Mouse (Mus musculus): Measurements from ENCODE around the gene Duox1. TPM values are rescaled to one million over a fixed set of nuclear protein-coding genes. Genes with fewer than 3 reads are reported as not detected.

The Duox1 gene
- total RNA-seq, 1 experiment from 2014 or later, result not detected

DNA sequence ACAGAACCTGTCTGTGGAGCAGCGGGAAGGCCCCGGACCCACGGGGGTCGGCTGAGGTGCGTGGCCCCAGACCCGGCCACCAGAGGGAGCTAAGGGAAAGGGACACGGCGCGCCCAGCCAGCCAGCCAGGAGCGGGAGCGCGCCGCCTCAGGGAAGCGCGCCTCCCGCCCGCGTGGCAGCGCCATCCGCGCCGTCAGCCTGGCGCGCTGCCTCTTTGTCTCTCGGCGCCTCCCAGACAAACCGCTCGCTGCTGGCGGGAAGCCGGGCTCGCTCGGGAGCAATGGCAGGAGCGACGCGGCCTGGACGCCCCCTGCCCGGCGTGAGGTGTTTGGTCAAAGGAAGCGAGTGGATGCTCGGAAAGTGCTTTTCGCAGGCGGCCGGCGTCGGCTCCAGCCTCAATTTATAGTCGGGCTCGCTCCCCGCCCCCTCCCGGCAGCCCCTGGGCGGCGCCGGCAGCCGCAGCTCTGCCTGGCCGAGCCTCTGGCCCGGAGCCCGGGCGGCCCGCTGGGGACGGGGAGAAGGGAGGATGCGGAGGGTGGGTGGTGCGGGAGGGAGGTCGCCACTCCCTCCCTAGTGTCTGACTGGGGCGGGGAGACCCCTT, 33.2 kb downstream of the Duox1 start:
- ATAC-seq (replicated peaks in 1 of 2; ENCODE audit: insufficient read depth in 1 of 2, low FRiP score in 2 of 2, low TSS enrichment in 1 of 2, low read depth in 1 of 2, poor library complexity in 2 of 2, severe bottlenecking in 2 of 2), result peak; percentile 75 to 82

DNA sequence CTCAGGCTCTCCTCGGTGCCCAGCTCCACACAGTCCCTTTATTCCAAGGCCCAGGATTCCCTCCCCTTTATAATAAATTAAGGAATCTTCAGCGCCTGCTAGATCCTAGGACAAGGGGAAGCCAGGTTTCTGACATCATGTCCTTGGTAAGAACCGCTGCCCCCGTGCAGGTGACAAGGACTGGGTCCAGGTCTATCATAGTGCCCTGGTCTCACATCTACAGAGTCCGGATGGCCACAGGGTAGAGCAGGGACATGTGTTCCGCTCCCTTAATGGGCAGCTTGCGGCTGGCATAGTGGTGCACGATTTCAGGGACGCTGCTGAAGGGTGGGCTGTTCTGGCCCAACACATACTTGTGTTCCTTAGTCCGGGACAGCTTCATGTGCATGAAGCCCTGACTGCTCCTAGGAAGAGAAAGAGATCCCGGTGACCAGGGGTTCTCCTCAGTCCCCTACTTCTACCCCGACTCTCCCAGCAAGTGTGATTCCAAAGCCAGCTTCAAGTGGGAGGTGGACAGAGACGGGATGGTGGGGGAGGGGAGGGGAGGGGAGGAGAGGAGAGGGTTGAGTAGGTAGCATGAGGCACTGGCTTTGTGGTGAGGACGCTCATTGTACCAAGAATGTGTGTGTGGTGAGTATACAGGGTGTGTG, 33.8 kb downstream of the Duox1 start:
- peak in 1 of 2 experiments; percentile 9; a peak in 1 of 4 replicates for ATAC-seq (replicated peaks in 1 of 2; ENCODE audit: insufficient read depth in 1 of 2, low FRiP score in 2 of 2, low TSS enrichment in 1 of 2, low read depth in 1 of 2, poor library complexity in 2 of 2, severe bottlenecking in 2 of 2)

DNA sequence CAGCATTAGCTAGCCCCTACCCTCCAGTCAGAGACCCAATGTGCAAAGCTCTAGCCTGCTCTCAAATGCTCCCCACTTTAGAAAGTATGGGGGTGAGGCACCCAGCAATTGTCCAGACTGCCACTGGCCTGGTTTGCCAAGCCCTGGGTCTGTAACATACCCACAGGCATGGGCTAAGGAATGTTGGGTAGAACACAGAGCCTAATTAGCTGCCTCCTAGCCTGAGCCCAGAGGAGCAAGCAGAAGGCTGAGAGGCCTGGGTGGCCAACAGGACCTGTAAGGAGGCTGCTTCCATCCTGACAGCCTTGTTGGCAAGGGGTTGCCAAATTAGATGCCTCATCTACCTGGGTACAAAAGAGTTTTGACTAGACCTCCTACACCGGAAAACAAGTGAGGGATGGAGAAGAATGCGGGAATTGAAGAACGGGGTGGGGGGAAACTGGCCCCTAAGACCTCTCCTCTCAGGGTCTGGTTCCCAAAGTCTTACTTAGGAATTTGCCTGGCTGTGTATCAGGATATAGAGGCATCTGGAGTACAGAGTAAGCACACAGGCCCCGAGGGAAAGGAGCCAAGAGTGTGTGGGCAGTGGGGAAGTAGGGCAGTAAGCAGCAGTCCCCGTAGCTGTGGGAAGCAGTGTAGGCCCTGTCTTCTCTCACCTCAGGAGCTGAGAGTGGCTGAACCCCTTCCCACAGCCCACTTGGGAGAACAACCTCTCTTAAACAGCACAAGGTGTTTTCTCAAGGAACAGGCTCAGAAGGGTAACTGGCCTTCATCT, 35.9 kb downstream of the Duox1 start:
- ATAC-seq (replicated peaks in 1 of 2; ENCODE audit: insufficient read depth in 1 of 2, low FRiP score in 2 of 2, low TSS enrichment in 1 of 2, low read depth in 1 of 2, poor library complexity in 2 of 2, severe bottlenecking in 2 of 2), result no peak

DNA sequence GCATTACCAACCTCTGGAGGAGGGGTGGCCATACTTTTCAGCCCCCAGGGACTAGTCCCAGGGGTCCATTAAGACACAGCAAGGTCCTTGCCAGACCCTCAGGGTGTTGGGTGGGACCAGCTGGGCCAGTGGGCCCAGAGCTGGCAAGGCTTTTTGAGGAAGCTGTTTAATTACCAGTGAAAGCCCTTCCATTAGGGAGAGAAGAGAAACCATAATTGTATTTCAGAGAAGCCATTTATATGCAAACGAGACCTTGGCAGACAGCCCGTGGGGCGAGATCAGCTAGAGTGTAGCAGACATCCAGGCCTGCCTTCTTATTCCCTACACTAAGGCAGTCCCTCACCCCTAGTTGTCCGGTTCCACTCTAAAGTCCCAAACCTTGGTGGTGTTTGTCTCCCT, 36.5 kb downstream of the Duox1 start:
- no peak for ATAC-seq (replicated peaks in 1 of 2; ENCODE audit: insufficient read depth in 1 of 2, low FRiP score in 2 of 2, low TSS enrichment in 1 of 2, low read depth in 1 of 2, poor library complexity in 2 of 2, severe bottlenecking in 2 of 2)

DNA sequence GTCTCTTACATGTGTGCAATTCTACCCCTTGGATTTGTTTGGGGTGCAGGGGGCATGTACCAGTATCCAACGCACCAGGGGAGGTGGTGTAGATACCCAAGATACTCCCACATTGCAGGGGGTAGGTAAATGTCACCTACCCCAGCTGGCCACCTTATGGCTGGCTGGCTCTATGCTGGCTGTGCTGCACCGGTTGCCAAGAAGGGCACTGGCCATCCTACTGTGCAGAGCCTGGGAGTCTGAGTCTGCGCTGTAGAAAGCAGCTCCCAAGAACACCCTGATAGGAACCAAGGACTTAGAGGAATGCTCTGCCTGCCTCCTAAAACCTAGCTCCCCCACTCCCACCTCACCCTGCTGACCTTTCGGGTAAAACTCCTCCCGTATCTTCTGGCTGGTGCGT, 37.5 kb downstream of the Duox1 start:
- no peak for ATAC-seq (replicated peaks in 1 of 2; ENCODE audit: insufficient read depth in 1 of 2, low FRiP score in 2 of 2, low TSS enrichment in 1 of 2, low read depth in 1 of 2, poor library complexity in 2 of 2, severe bottlenecking in 2 of 2)

DNA sequence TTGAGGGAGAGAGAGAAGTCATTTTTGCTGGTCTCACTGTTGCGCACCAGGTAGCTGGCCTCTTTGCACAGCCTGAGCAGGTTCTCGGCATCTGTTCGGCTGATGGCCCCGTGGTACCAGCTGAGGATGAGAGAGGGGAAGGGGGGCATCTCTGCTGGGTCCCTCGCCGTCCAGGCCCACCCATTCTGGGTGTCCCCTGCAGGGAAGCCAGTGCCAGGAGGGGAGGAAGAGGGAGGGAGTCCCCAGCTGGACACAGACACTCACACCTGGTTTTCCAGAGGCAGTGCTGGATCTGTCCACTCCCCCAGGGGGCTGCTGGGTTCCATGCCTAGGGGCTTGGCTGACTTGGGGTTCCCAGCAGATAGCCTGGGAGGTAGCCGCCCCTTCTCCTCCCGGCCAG, 38.3 kb downstream of the Duox1 start:
- no peak for ATAC-seq (replicated peaks in 1 of 2; ENCODE audit: insufficient read depth in 1 of 2, low FRiP score in 2 of 2, low TSS enrichment in 1 of 2, low read depth in 1 of 2, poor library complexity in 2 of 2, severe bottlenecking in 2 of 2)

DNA sequence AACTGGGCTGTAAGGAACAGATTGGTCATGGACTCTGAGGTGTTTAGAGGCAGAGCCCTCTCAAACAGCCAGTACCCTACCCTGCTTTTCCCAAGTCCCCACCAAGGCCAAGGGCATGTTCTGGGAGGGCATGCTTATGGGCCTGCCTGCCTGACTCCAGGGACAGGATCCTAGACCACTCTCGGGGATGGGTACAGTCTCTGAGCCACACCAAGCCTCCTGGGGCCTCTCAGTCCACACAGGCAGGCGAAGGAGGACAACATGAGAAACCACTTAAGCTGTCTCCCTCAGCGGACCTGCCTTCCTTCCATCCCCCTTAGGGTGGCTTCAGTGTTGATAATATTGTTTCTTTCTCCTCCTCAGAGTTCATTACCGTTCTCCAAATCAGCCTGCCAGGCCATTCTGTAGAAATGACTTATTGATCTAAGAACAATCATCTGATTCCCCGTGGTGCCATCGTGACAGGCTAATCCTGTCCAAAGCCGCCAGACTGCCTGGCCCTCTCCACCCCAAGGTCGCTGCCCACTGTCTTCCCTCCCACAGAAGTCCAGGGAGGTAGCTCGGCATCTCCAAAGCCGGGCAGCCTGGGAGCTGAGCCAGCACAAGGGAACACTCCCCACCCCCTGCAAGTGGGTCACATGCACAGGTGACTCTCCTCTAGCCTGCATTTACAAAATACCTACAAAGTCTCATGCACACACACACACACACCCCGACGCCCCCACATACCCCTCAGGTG, 38.9 kb downstream of the Duox1 start:
- no peak for ATAC-seq (replicated peaks in 1 of 2; ENCODE audit: insufficient read depth in 1 of 2, low FRiP score in 2 of 2, low TSS enrichment in 1 of 2, low read depth in 1 of 2, poor library complexity in 2 of 2, severe bottlenecking in 2 of 2)

DNA sequence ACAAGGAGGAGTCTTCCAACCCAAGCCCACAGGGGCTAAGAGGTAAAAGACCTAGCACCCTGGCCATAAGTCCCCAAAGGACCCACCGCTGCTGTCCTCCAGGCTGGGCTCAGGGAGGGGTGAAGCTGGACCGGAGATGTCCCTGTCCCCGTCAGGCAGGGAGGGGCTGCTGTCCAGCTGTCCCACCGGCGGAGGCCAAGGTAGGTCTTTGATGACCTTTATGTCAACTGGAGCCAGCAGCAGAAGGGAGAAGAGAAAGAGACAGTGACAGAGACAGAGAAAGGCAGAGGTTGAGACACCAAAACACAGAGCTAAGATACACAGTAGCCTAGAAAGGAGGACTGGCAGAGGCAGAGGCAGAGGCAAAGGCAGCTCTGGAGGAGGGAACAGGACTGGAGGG, 39.9 kb downstream of the Duox1 start:
- no peak for ATAC-seq (replicated peaks in 1 of 2; ENCODE audit: insufficient read depth in 1 of 2, low FRiP score in 2 of 2, low TSS enrichment in 1 of 2, low read depth in 1 of 2, poor library complexity in 2 of 2, severe bottlenecking in 2 of 2)

DNA sequence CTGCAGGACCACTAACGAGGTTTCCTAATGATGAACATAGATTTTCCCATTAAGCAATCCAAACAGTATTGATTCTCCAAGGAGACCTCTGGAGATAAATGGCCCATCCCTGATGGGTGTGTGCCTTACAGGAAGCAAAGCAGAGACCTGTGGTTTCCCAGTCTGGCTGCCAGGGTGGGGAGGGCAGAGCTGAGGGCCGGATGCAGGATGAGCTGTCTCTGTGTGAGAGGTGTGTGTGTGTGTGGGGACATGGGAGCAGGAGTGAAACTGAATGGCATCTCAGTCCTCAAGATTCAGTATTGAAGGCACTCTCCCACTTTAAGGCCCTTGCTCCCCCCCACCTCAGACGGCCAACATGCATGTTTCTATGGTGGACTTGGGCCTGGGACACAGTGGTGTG, 40.7 kb downstream of the Duox1 start:
- ATAC-seq (replicated peaks in 1 of 2; ENCODE audit: insufficient read depth in 1 of 2, low FRiP score in 2 of 2, low TSS enrichment in 1 of 2, low read depth in 1 of 2, poor library complexity in 2 of 2, severe bottlenecking in 2 of 2), result no peak

DNA sequence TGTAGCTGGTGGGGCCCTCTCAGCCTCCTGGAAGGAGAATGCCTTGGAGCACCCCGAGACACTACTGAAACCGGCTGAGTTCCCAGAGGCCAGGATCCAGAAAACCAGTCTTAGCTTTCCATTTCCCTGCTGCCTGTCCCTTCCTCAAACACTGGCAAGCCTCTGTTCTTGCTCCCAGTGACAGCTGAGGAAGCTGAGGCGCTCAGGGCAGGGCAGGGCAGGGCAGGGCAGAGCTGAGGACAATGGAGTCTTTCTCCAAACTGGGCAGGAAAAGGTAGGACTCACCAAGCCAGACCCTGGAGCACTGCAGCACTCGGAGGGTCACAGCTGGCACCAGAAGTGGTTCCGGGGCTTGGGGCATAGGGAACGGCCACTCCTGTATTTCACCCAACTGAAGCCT, 44.8 kb downstream of the Duox1 start:
- no peak for ATAC-seq (replicated peaks in 1 of 2; ENCODE audit: insufficient read depth in 1 of 2, low FRiP score in 2 of 2, low TSS enrichment in 1 of 2, low read depth in 1 of 2, poor library complexity in 2 of 2, severe bottlenecking in 2 of 2)

DNA sequence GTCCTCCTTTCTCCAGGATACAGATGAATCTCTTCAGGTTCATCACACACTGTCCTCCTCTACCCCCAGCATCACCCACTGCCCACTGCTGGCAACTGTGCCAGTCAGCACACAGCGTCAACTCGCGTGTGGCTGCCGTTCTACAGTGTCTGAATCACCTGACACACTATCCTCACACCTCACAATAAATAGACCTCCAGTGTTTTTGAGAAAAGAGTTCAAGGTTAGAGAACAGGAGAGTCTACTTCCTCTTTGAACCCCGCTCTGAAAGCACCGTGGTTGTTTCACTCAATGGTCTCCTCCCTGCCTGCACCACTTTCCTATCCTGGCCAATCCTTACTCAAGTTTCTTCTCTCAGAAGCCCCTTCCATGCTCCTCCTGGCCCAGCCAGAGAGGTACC, 45.7 kb downstream of the Duox1 start:
- peak; percentile 18 to 24; a peak in 2 of 4 replicates for ATAC-seq (replicated peaks in 1 of 2; ENCODE audit: insufficient read depth in 1 of 2, low FRiP score in 2 of 2, low TSS enrichment in 1 of 2, low read depth in 1 of 2, poor library complexity in 2 of 2, severe bottlenecking in 2 of 2)

DNA sequence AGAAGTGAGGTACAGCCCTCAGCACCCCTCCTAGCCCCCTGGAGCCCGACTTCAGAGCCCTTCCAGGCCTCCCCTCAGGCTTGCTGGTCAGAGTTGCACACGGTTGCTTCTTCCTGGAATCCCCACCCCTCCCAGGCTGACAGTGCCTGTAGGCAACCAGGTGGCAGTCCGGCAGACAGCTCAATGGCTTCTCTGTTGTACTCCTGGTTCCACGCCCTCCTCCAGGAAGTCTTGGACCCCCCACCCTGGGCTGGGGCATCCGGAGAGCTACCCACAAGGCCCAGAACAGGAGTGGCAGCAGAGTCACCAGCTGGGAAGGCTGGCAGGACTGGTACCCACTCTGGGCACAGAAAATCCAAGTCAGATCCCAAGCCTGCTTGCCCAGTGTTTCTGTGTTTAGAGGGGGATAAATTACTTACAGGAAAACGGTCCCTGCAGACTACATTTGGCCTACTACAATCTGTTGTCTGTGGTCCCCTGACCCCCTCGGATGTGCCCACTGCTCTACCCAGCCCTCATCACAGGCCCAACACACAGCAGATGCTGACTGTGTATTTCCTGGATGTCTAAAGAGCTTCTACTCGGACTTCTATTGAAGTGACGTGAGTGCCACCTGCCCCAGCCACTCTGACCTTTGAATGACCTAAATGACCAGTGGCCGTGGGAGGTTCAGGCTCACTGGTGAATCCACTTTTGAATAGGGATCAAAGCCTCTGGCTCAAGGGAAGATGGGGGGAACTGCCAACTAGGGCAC, 46.6 kb downstream of the Duox1 start:
- ATAC-seq (replicated peaks in 1 of 2; ENCODE audit: insufficient read depth in 1 of 2, low FRiP score in 2 of 2, low TSS enrichment in 1 of 2, low read depth in 1 of 2, poor library complexity in 2 of 2, severe bottlenecking in 2 of 2), result no peak

DNA sequence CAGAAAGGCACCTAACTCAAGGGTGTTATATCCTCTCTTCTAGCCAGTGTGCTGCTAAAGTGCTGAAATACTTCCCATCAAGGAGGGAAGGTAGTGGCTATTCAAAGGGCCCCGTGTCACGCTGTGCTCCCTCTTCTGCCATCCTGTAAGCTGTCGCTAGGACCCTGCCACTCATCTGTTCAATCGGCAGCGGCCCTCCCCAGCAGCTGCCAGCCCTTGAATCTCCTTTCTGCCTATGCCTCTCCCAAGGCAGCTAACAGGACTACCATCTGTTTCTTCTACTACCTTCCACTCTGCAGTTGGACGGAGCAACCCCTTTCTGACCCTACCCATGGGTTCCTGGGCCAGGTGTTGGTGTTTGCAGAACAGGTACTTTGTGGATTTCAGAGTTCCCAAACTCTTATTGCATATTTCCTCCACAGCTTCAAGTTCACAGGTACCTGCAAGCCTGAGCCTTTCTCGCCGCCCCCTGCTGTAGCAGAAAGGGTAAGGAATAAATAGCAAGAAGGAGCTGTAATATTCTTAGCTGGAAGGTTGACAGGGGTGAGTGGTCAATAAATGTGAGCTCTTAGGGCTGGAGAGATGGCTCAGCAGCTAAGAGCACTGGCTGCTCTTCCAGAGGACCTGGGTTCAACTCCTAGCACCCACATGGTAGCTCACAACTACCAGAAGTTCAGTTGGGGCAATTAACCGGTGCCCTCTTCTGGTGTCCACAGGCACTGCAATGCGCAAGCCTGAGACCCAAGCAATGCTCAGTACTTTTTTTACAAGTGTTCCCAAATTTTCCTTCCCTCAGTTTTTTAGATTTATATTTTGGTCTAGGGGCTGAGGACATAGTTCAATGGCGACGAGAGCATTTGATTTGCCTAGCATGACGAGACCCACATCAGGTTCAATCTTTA, 47.4 kb downstream of the Duox1 start:
- no peak for ATAC-seq (replicated peaks in 1 of 2; ENCODE audit: insufficient read depth in 1 of 2, low FRiP score in 2 of 2, low TSS enrichment in 1 of 2, low read depth in 1 of 2, poor library complexity in 2 of 2, severe bottlenecking in 2 of 2)

DNA sequence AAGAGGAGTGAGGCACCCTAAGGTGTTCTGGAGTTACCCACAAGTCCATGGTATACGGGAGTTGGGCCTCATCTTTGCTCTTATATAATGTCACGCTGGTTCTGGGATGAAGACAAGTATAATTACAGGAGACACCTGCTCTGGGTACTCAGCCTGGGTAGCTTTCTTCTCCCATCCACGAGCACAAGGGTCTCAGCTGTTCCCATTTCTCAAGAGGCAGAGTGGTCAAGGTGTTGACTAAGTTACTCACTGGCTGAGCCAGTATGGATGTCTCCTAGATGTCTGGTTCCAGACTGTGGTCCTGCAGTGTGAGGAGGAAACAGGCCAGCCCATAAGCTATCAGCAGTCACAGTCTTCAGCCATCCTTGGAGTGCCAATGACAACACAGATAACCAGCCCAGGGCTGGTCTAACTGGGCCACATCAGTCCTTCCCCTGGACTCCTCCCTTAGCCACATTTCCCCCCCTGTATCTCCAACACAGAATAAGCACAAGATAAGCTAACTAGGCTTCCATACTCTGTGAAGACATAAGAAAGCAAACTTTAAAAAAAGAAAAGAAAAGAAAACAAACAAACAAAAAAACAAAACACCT, 49.0 kb downstream of the Duox1 start:
- ATAC-seq (replicated peaks in 1 of 2; ENCODE audit: insufficient read depth in 1 of 2, low FRiP score in 2 of 2, low TSS enrichment in 1 of 2, low read depth in 1 of 2, poor library complexity in 2 of 2, severe bottlenecking in 2 of 2), result no peak

DNA sequence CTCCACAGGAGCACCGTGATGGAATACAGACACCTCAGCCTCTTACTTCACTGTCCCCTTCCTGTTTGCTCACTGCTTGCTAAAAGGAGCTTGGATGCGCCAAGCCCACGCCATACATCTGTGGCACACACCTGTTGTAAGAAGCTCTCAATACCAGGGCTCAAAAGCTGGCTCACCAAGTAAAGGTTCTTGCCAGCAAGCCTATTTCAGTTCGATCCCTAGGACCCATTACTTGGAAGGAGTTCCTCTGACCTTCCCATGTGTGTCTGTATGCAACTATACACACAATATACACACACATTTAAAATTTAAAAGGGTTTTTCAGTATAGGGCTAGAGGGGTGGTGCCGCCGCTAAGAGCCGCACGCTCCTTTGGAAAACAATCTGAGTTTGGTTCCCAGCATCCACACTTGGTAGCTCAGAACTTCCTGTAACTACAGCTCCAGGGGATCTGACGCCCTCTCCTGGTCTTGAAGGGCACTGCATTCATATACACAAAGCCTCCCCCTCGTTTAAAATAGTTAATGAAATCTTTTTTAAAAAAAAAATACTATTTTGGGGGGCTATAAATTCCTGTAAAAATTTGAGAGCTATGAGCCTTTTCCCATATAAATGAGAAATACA, 49.9 kb downstream of the Duox1 start:
- no peak for ATAC-seq (replicated peaks in 1 of 2; ENCODE audit: insufficient read depth in 1 of 2, low FRiP score in 2 of 2, low TSS enrichment in 1 of 2, low read depth in 1 of 2, poor library complexity in 2 of 2, severe bottlenecking in 2 of 2)

DNA sequence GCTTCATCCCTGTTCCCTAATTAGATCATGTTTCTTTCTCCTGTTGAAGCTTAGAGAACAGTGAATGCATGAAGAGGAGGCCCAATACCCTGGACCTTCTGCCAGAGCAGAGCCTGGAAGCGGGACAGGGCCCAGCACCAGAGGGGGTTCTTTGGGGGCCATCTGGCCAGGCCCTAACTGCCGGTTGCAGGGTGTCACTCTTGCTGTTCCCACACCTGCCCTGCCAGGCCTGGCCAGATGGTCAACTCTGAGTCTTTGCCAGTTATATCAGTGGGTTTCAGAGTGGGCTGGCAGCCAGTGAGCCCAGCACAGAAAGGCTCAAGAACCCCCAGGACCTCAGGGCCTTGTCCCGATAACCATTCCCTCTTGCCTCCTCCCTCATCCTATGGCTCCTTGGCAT, 50.6 kb downstream of the Duox1 start:
- no peak for ATAC-seq (replicated peaks in 1 of 2; ENCODE audit: insufficient read depth in 1 of 2, low FRiP score in 2 of 2, low TSS enrichment in 1 of 2, low read depth in 1 of 2, poor library complexity in 2 of 2, severe bottlenecking in 2 of 2)
